In genomic region chr4:33524481-33525141, GRCm38 (mm10) we compare ENCODE assay signal across 8 mouse cellular contexts.
A peak's percentile ranks its signal among the peaks of the same experiment; 100 is the strongest.
DNase-seq lines count a peak whose midpoint lies in the region; ATAC-seq and TF ChIP-seq lines count a peak whose summit lies in the region.

No protein-coding gene starts in this region.

- TF ChIP-seq POLR2A in brain, embryonic 14.5 days (IDR thresholded peaks at IDR 0.05; ENCODE audit: borderline replicate concordance, extremely low read depth, insufficient read depth, insufficient read length, poor library complexity, severe bottlenecking), result no peak

- no peaks in the 10 kb centered on the region for H3K36me3 ChIP-seq in midbrain, embryonic 14.5 days (ENCODE audit: control insufficient read depth, insufficient read depth, low read length)
- H3K36me3 ChIP-seq in midbrain, embryonic 11.5 days (ENCODE audit: control insufficient read depth, insufficient read depth, low read length), result no peaks in the 10 kb centered on the region
- H3K36me3 ChIP-seq in neural tube, embryonic 15.5 days, result no peaks in the 10 kb centered on the region

- TF ChIP-seq CTCF in brain, embryonic 14.5 days (IDR thresholded peaks at IDR 0.05; ENCODE audit: borderline replicate concordance, extremely low read depth, insufficient read depth, insufficient read length), result no peak

- ATAC-seq in midbrain, embryonic 14.5 days (ENCODE audit: low FRiP score, low TSS enrichment), result peak; percentile 50; the same call in 1 of the 2 replicates
- no peak for ATAC-seq in midbrain, embryonic 11.5 days (ENCODE audit: low FRiP score)
- ATAC-seq in neural tube, embryonic 15.5 days (ENCODE audit: low FRiP score), result peak; percentile 73; the same call in 1 of the 2 replicates
- ATAC-seq in monocyte, adult 5-6 weeks (replicated peaks; ENCODE audit: insufficient number of reproducible peaks, low FRiP score, low TSS enrichment, poor library complexity, severe bottlenecking), result no peak
- no peak for ATAC-seq in megakaryocyte progenitor cell, adult 5-6 weeks (replicated peaks; ENCODE audit: poor library complexity)

- no peak overlapping the region for H3K4me2 ChIP-seq in midbrain, embryonic 14.5 days (ENCODE audit: low read length)
- H3K4me2 ChIP-seq in midbrain, embryonic 11.5 days, result no peak overlapping the region
- H3K4me2 ChIP-seq in neural tube, embryonic 15.5 days, result no peak overlapping the region

- no peak overlapping the region for H3K27ac ChIP-seq in midbrain, embryonic 14.5 days (replicated peaks; ENCODE audit: low read depth, low read length)
- H3K27ac ChIP-seq in midbrain, embryonic 11.5 days (ENCODE audit: low read depth, low read length), result no peak overlapping the region
- no peak overlapping the region for H3K27ac ChIP-seq in neural tube, embryonic 15.5 days (replicated peaks)

- DNase-seq in midbrain, embryonic 14.5 days, result peak; percentile 34
- no peak for DNase-seq in midbrain, embryonic 11.5 days (ENCODE audit: low spot score, missing footprints)
- DNase-seq in brain, embryonic 14.5 days (ENCODE audit: low read depth), result peak; percentile 91
- peak; percentile 74 for DNase-seq in gastrocnemius, postnatal 10 days
- peak; percentile 64 to 68 for DNase-seq in layer of hippocampus, adult 8-10 months (ENCODE audit: low spot score in 2 of 2)

- 87% methylated on average over 10 of the region's 10 CpGs for WGBS in midbrain, embryonic 14.5 days
- 90% methylated on average over 10 of the region's 10 CpGs for WGBS in midbrain, embryonic 11.5 days
- 77% methylated on average over 10 of the region's 10 CpGs for WGBS in neural tube, embryonic 15.5 days

- no peak overlapping the region for H3K9ac ChIP-seq in midbrain, embryonic 14.5 days (replicated peaks; ENCODE audit: low read length)
- H3K9ac ChIP-seq in midbrain, embryonic 11.5 days (ENCODE audit: low read length), result no peak overlapping the region
- no peak overlapping the region for H3K9ac ChIP-seq in neural tube, embryonic 15.5 days (replicated peaks)

- H3K4me3 ChIP-seq in midbrain, embryonic 14.5 days (replicated peaks; ENCODE audit: low read depth, low read length), result no peak overlapping the region
- no peak overlapping the region for H3K4me3 ChIP-seq in midbrain, embryonic 11.5 days (ENCODE audit: low read depth, low read length)
- no peak overlapping the region for H3K4me3 ChIP-seq in neural tube, embryonic 15.5 days (replicated peaks)

- H3K9me3 ChIP-seq in midbrain, embryonic 14.5 days (ENCODE audit: control insufficient read depth, low read length), result no peaks in the 10 kb centered on the region
- no peaks in the 10 kb centered on the region for H3K9me3 ChIP-seq in midbrain, embryonic 11.5 days (ENCODE audit: control insufficient read depth, low read length)
- no peaks in the 10 kb centered on the region for H3K9me3 ChIP-seq in neural tube, embryonic 15.5 days (replicated peaks)

- no peaks in the 10 kb centered on the region for H3K27me3 ChIP-seq in midbrain, embryonic 14.5 days (ENCODE audit: control insufficient read depth, insufficient read depth, low read length)
- H3K27me3 ChIP-seq in midbrain, embryonic 11.5 days (ENCODE audit: control insufficient read depth, insufficient read depth, low read length), result no peaks in the 10 kb centered on the region
- no peaks in the 10 kb centered on the region for H3K27me3 ChIP-seq in neural tube, embryonic 15.5 days (replicated peaks)

- H3K4me1 ChIP-seq in midbrain, embryonic 14.5 days (ENCODE audit: control insufficient read depth, insufficient read depth, low read length), result no peaks in the 10 kb centered on the region
- no peaks in the 10 kb centered on the region for H3K4me1 ChIP-seq in midbrain, embryonic 11.5 days (ENCODE audit: control insufficient read depth, insufficient read depth, low read length)
- peaks cover 13% of the 10 kb centered on the region for H3K4me1 ChIP-seq in neural tube, embryonic 15.5 days

Comparison
In these comparisons a context has a peak if more than half of its experiments do, and no peak if none do; other contexts are left out.
1. ATAC-seq: peak in midbrain, embryonic 14.5 days (single experiment) and neural tube, embryonic 15.5 days (single experiment); none in midbrain, embryonic 11.5 days (single experiment), monocyte, adult 5-6 weeks (single experiment) and megakaryocyte progenitor cell, adult 5-6 weeks (single experiment).